Mouse (Mus musculus) spleen, postnatal 36 days (tissue): ENCODE data around the gene Bmpr2.
A peak's percentile ranks its signal among the peaks of the same experiment; 100 is the strongest.

ENCODE experiments used
- DNase-seq, 2 experiments: peaks; one replicate each; pipeline ENCODE4 v3.0.0; 2022; ENCODE audit warnings: low spot score in 2 of 2, mixed read lengths in 1 of 2

Gene Bmpr2

GRCm38 (mm10) chr1:59795336-59795735, 32.1 kb downstream of the Bmpr2 start:
- no peak for DNase-seq

- DNase-seq: no peak
These were observed 34.7 kb downstream of the Bmpr2 start for GRCm38 (mm10) chr1:59797865-59798264.

GRCm38 (mm10) chr1:59804363-59804762, 41.2 kb downstream of the Bmpr2 start:
- DNase-seq: no peak

- DNase-seq: no peak
These were observed 46.7 kb downstream of the Bmpr2 start for GRCm38 (mm10) chr1:59809921-59810320.

- DNase-seq: no peak
These were observed 49.6 kb downstream of the Bmpr2 start for GRCm38 (mm10) chr1:59812782-59813181.

GRCm38 (mm10) chr1:59825421-59825820, 62.2 kb downstream of the Bmpr2 start:
- DNase-seq: no peak

- no peak for DNase-seq
These were observed 63.4 kb downstream of the Bmpr2 start for GRCm38 (mm10) chr1:59826583-59826982.

- DNase-seq: no peak
These were observed 66.2 kb downstream of the Bmpr2 start for GRCm38 (mm10) chr1:59829410-59829809.

- DNase-seq: no peak
These were observed 67.0 kb downstream of the Bmpr2 start for GRCm38 (mm10) chr1:59830194-59830593.

- DNase-seq: no peak
These were observed 70.5 kb downstream of the Bmpr2 start for GRCm38 (mm10) chr1:59833723-59834122.

- DNase-seq: no peak
These were observed 85.1 kb downstream of the Bmpr2 start for GRCm38 (mm10) chr1:59848327-59848726.

- DNase-seq: no peak
These were observed 95.8 kb downstream of the Bmpr2 start for GRCm38 (mm10) chr1:59859046-59859445.

GRCm38 (mm10) chr1:59862144-59862543, 98.9 kb downstream of the Bmpr2 start:
- DNase-seq: no peak

GRCm38 (mm10) chr1:59868041-59868440, 104.8 kb downstream of the Bmpr2 start:
- DNase-seq: no peak

GRCm38 (mm10) chr1:59874023-59874422, 110.8 kb downstream of the Bmpr2 start:
- DNase-seq: no peak

- DNase-seq: no peak
These were observed 114.9 kb downstream of the Bmpr2 start for GRCm38 (mm10) chr1:59878098-59878497.

GRCm38 (mm10) chr1:59883349-59884134, 120.3 kb downstream of the Bmpr2 start:
- DNase-seq: peak; percentile 61 to 62

GRCm38 (mm10) chr1:59886899-59887298, 123.7 kb downstream of the Bmpr2 start:
- DNase-seq: no peak

GRCm38 (mm10) chr1:59888018-59888417, 124.8 kb downstream of the Bmpr2 start:
- no peak for DNase-seq

- DNase-seq: no peak
These were observed 128.0 kb downstream of the Bmpr2 start for GRCm38 (mm10) chr1:59891185-59891584.

GRCm38 (mm10) chr1:59892777-59893176, 129.6 kb downstream of the Bmpr2 start:
- no peak for DNase-seq

- DNase-seq: no peak
These were observed 130.8 kb downstream of the Bmpr2 start for GRCm38 (mm10) chr1:59894025-59894424.

GRCm38 (mm10) chr1:59895456-59895855, 132.3 kb downstream of the Bmpr2 start:
- peak; percentile 33 to 58 for DNase-seq
